Mouse (Mus musculus) cerebellum, adult 9-11 months (tissue): ENCODE results near the gene Abcd2.

ENCODE experiments used
- DNase-seq: peaks from one replicate; pipeline ENCODE4 v3.0.0; 2022

Abcd2 gene

DNA sequence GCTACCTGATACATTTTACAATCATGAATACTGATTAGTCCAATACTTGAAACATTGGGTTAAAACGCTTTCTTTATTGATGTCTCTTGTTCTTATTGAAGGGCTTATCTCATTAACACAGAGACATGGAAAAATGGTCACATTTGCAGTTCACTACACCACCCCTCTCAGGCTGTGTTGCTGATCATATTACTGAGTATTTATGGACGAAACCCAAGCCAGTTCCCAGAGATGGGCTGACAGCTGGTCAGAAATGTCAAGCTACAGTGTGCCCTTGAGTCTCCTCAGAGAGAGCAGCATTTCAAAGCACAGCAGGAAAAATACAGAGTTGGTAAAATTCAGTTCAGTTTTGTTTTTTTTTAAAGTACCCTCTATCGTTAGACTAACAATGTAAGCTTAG, 38.3 kb downstream of the Abcd2 start:
- DNase-seq = no peak

DNA sequence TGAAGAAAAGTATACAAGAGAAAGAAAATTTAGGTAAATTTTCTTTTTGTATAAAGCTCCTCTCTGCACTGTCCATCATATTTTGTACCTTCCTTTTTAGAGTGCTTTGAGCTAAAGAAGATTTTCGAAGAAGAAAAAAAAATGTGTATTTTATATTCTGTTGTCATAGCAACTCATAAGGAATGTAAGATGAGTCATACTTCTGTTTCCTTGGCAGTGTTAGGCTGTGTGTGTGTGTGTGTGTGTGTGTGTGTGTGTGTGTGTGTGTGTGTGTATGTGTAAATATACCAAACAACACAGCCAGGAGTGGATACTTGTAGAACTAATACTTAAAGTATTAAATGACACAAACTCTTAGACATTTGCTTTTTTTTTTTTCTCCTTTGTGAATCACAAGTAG, 39.0 kb downstream of the Abcd2 start:
- DNase-seq = no peak

DNA sequence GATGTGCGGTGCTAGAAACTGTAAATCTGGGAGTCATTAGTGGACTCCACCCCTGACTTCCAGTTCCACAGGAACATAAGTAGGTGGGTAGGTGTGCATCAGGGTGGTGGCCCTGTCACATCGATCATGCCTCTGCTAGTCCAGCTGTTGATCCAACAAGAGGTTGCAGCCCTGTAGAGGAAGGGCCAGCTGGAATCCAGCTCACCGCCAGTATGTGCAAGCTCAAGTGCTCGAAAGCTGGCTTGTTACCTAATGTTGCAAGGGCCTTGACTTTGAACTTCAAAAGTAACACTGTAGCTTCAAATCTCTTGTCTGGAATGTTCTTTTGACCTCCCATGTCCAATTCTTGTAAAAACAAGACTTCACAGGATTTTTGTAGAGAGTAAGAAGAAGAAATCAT, 67.0 kb downstream of the Abcd2 start:
- DNase-seq = no peak

DNA sequence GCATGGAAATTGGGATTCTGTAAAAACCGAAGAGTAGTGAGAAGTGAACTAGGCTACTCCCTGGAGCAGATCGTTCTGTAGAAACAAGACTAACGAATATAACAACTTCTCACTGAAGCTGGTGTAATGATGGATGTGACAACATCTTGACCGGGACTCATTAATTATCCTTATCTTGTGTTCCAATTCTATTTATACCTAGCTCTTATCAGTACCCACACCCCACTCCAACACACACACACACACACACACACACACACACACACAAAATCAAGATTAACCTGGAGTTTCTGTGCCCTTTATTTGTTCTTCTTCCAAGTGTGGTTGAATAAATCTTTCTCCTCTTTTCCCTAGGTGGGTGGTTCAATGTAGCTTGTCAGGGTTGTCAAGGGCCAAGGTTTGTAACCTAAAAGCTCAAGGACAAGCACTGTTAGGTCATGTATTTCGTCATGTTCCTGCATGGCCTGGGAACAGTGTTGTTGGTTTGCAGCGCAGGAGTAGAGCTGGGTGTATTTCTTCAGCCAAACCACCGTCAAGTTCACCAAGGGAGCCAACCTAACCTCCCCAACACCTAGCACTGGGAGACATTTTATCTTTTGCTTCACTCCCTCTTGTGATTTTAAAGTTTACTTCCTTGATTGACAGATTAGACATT, 78.9 kb downstream of the Abcd2 start:
- DNase-seq = no peak

DNA sequence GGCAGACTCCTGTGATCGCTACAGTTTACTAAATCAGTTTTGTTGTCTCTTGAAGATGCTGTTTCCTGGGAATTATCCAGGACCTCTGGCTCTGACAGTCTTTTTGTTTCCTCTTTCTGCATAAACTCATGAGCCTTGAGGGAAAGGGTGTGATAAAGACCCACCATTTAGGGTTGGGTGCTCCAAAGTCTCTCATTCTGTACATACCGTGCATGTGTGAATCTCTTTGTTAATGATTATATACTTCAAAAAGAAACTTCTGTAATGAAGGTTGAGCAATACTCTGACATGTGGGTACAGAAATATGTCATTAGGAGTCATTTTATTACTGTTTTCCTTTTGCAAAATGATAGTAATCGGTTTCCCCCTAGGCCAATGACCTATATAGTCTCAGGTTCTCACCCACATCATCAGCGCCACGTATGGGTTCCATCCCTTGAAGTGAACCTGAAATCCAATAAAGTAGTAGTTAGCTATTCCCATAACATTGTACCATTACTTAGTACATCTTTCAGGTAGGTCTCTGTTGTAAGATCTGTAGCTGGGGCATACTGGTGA, 83.4 kb downstream of the Abcd2 start:
- DNase-seq = no peak

DNA sequence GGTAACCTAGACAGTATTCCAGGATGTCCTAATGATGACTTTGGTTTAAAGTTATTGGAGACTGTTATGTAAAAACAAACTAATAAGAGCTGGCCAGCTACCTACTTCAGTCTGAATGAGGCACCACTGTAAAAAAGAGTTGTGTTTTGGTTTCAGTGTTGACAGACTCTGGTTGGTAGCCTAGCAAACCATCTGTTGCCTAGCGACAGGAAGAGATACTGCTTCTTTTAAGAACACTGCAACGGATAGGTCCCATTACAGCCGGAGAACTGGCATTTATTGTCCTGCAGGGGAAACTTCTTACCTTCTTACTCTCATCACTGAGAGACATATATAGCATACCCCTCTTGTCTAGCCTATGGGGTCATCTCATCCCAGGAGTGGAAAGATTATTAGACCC, 86.7 kb downstream of the Abcd2 start:
- no peak for DNase-seq

DNA sequence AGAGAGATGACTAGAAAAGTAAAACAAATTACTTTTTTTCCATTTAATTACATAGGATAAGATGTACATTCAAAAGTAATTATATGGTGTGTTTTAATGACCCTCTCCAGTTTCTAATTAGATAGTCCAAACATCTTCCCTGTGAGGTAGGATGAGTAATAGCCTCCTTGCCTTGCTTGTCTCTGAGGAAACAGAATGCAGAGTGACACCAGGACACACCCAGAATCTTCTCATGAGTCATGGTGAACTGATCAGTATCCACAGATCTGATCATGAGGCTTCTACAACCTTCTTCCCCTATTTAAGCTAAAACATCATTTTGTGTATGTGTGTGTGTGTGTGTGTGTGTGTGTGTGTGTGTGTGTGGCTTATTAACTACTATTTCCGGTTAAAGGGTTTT, 87.3 kb downstream of the Abcd2 start:
- DNase-seq = no peak

DNA sequence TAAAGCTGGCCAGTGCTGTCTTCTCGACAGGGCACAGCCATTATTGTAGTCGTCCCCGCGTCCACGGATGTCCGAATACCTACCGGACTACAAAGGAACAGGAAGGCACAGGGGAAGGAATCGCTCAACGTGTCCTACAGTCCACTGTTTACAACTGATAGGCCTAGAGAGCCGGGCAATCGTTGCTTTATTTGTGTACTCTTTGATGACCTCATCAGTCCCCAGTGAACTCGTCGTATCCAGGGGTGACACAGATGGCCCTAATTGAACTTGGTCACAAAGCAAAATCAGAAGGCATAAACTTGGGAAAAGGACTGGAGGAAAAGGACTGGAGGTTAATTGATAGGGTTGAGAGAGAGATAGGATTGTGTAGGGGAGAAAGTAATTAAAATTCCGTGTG, 87.8 kb downstream of the Abcd2 start:
- DNase-seq = no peak

DNA sequence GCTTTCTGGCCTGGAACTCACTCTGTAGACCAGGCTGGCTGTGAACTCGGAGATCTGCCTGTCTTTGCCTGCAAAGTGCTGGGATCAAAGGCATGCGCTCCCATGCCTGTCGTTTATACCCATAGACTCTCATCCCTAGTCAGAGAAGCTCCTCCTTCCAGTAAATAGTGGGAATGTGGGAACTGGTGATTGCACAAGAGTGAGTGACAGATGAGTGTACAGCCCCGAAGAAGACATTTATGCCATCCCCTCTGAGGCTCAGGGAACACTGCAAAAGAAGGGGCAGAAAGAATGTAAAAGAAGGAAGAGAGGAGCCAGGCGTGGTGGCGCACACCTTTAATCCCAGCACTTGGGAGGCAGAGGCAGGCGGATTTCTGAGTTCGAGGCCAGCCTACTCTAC, 88.3 kb downstream of the Abcd2 start:
- DNase-seq = no peak

DNA sequence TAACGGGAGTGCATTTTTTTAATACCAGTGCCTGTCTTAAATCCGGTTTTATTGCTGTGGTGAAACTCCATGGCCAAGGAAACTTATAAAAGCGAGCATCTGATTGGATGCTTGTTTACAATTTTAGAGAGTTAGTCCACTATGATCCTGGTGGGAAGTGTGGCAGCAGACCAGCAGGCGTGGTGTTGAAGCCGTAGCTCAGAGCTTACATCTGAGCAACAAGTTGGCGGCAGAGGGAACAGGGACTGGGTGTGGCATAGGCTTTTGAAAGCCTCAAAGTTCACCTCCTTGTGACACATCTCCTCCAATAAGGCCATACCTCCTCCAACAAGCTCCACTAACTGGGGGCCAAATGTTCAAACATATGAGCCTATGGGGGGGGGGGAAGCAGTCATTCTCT, 95.0 kb downstream of the Abcd2 start:
- DNase-seq = no peak
